Mouse (Mus musculus) intestine, embryonic 15.5 days (tissue): ENCODE results near the gene Slc25a41. TPM values are rescaled to one million over a fixed set of nuclear protein-coding genes. Genes with fewer than 3 reads are reported as not detected.

ENCODE experiments used
- ATAC-seq: fragments of 200-750 bp; cut with Nextera tagmentation; 2 replicates; pipeline ENCODE4 v1.8.0; 2017; ENCODE audit warnings: moderate TSS enrichment, moderate library complexity
- H3K27ac ChIP-seq: fragments of 300-500 bp; sonication (generic); 2 replicates; pipeline ENCODE4 v1.5.1; 2015; ENCODE audit warnings: mild to moderate bottlenecking, inconsistent platforms
- H3K27me3 ChIP-seq: fragments of 300-500 bp; sonication (generic); replicated peaks from 2 replicates; pipeline ENCODE4 v1.6.1; 2015; ENCODE audit warnings: inconsistent platforms
- H3K36me3 ChIP-seq: fragments of 300-500 bp; sonication (generic); 2 replicates; pipeline ENCODE4 v1.6.1; 2015; ENCODE audit warnings: inconsistent platforms
- H3K4me1 ChIP-seq: fragments of 300-500 bp; sonication (generic); replicated peaks from 2 replicates; pipeline ENCODE4 v1.6.1; 2015; ENCODE audit warnings: inconsistent platforms
- H3K4me2 ChIP-seq: fragments of 300-500 bp; sonication (generic); replicated peaks from 2 replicates; pipeline ENCODE4 v1.6.1; 2015; ENCODE audit warnings: mild to moderate bottlenecking, inconsistent platforms
- H3K4me3 ChIP-seq: fragments of 300-500 bp; sonication (generic); replicated peaks from 2 replicates; pipeline ENCODE4 v1.5.1; 2015; ENCODE audit warnings: inconsistent platforms
- H3K9ac ChIP-seq: fragments of 300-500 bp; sonication (generic); 2 replicates; pipeline ENCODE4 v1.6.1; 2015; ENCODE audit warnings: inconsistent platforms
- H3K9me3 ChIP-seq: fragments of 300-500 bp; sonication (generic); 2 replicates; pipeline ENCODE4 v1.6.1; 2016; ENCODE audit warnings: inconsistent platforms
- WGBS: fragments of 180-500 bp; shearing (Covaris S2); methylation state at CpG from one replicate; pipeline ENCODE4 v1.1.7; 2015; 5-methylcytosine and 5-hydroxymethylcytosine counted together
- polyA plus RNA-seq: library from polyadenylated mRNA; unstranded; fragments of >200 nt; fragmentation: Nextera tagmentation; extraction: Ambion mirVana; gene quantifications from 2 replicates; pipeline ENCODE4 v1.2.1, GENCODE M21; 2015

Gene Slc25a41
- polyA plus RNA-seq, 1 experiment from 2014 or later: not detected

DNA sequence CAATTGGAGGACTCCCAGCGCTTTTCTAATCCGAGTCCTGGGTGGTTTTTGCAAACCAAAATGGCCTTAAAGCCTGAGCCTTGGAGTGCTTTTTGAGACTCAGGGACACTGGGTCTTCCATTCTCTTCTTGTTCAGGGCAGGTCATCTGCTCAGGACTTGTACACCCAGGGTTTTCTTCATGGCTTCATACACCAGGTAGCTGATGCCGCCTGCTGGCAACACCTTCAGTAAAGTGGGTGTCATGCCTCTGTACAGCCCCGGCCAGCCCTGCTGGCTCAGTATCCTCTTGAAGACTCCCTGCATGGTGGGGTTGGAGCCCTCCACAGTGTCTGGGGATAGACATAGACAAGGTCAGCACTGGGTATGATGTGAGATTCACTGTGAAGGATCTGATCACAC, 8.6 kb downstream of the Slc25a41 start:
- Histone ChIP-seq H3K27me3 (no peaks in the 10 kb centered on the region), H3K27ac (no peak overlapping the region), H3K9me3 (no peaks in the 10 kb centered on the region), H3K4me3 (no peak overlapping the region), H3K9ac (no peak overlapping the region), H3K4me1 (peaks cover 8% of the 10 kb centered on the region; the same call in 1 of the 2 replicates), H3K4me2 (peak overlapping the region; percentile 69), H3K36me3 (peaks cover 7% of the 10 kb centered on the region; the same call in 1 of the 2 replicates)
- 90% methylated on average over 4 of the region's 4 CpGs for WGBS
- no peak for ATAC-seq

DNA sequence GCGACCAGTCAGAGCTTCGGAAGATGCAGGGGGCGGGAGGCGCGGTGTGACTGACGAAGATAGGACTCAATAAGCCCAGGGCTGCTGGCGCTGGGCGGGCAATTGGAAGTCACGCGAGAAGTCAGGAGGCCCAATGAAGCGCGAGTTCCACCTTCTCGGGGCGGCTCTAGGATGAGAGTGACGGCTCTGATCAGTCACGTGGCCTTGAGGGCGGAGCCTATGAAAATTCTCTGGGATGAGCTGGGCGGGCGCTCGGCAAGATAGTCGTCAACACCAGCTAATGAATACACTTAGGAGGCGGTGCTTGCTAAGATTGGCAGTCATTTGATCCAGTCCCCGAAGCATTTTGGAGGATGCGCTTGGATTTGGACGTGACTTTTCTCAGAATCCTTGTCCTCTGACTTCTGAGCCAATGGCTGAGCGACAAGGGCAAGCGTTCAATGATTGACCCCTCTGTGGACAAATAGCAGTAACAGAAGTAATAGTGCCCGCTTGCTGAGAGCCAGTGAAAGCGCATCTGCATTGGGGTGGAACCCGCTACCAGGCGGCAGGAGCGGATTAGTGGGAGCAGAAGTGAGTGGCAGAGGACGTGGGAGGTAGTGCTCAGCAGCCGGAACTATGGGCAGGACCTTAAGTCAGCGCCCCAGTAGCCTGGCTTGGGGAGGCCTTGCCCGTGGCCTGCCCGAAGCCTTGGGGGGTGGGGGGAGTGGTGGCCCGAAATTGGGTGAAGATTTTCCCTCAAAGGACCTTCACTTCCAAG, 9.6 kb downstream of the Slc25a41 start:
- H3K4me1 ChIP-seq: peaks cover 8% of the 10 kb centered on the region; the same call in 1 of the 2 replicates
- no peaks in the 10 kb centered on the region for H3K27me3 ChIP-seq
- peak overlapping the region; percentile 39 for H3K9ac ChIP-seq
- peak overlapping the region; percentile 69 for H3K4me2 ChIP-seq
- H3K27ac ChIP-seq: peak overlapping the region; percentile 85
- H3K9me3 ChIP-seq: no peaks in the 10 kb centered on the region
- WGBS: under 1% methylated on average over 38 of the region's 38 CpGs
- peaks cover 15% of the 10 kb centered on the region; the same call in 1 of the 2 replicates for H3K36me3 ChIP-seq
- H3K4me3 ChIP-seq: peak overlapping the region; percentile 39
- ATAC-seq: peak; percentile 98

DNA sequence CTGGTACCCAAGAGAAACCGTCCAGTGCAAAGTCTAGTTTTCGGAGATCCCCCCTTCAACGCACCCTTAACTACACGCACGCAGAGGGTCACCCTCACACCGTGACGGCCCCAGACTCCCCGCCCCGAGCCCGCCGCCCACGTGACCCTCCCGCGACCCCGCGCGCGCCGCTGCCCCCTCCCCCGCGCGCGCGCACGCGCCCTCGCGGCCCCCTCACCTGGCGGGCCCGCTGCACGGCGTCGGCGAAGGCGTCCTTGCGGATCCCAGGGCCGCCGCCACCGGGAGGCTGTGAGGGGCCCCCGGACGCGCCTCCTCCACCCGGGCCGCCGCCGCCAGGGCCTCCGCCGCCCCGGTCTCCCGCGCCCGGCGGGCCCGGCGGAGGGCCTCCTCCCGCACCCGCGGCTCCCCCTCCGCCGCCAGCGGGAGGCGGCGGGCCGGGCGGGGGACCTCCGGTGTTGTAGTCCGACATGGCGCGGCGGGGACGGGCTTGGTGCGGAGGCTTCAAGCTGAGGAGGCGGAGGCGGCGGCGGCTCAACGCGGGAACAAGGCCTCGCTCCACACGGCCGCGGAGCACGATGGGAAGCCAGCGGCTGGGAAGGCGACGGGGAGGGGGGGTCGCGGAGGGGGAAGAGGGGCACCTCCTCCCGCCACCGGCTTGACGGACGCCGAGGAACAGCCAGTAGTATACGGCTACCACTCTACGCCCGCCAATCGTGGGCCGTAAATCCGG, 10.4 kb downstream of the Slc25a41 start, which contains the start of gene Khsrp:
Khsrp (minus strand) TSS at position 592 of the 730 bp plus-strand sequence.
- WGBS: under 1% methylated on average over 97 of the region's 99 CpGs
- peak within 1 kb of the TSS; percentile 93 for H3K27ac ChIP-seq
- no peaks in the 10 kb centered on the region for H3K27me3 ChIP-seq
- H3K4me2 ChIP-seq: peak within 1 kb of the TSS; percentile 84
- H3K4me1 ChIP-seq: peaks cover 8% of the 10 kb centered on the region; the same call in 1 of the 2 replicates
- peak; percentile 1; the same call in 1 of the 2 replicates for ATAC-seq
- no peaks in the 10 kb centered on the region for H3K9me3 ChIP-seq
- peak within 1 kb of the TSS; percentile 92 for H3K4me3 ChIP-seq
- peak within 1 kb of the TSS; percentile 99 for H3K9ac ChIP-seq
- peaks cover 22% of the 10 kb centered on the region; the same call in 1 of the 2 replicates for H3K36me3 ChIP-seq

DNA sequence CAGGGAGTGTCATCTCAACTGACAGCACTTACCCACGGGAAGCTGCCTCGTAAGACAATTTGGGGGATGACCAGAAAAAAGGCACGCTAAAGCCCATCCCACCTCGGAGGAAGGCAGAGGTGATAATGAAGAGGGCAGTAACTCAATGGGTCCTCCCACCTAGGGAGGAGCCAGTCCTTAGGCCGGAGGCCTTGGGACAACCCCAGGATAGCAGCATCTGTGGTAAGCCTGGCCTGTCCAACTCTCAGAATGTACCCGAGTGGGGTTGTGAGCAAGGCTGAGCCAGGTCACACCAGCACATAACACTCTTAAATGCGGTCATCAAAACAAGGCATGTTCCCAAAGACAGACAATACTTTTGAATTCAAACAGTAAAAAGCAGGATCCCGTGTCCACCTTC, 11.8 kb downstream of the Slc25a41 start:
- peaks cover 8% of the 10 kb centered on the region; the same call in 1 of the 2 replicates for H3K4me1 ChIP-seq
- H3K4me3 ChIP-seq: peak overlapping the region; percentile 92
- H3K9ac ChIP-seq: peak overlapping the region; percentile 99
- H3K27me3 ChIP-seq: no peaks in the 10 kb centered on the region
- H3K36me3 ChIP-seq: peaks cover 34% of the 10 kb centered on the region
- H3K4me2 ChIP-seq: peak overlapping the region; percentile 84
- no peaks in the 10 kb centered on the region for H3K9me3 ChIP-seq
- ATAC-seq: no peak
- WGBS: 29% methylated on average over 8 of the region's 8 CpGs
- no peak overlapping the region for H3K27ac ChIP-seq

DNA sequence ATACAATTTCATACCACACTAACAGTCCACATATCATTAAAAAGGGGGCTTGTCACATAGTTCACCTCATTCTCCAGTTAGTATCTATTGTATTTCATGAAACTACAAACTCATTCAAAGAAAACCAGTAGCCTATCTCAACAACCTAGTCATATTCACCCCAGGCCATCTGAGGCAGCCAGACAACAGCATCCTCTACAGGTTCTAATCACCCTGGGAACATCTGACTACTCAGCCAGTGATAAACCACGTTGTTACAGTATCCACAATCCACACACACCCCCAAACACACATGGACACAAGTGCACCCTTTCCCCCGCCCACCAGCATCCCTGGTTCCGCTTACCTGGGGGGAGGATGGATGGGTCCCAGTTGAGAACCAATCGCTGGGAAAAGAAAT, 14.0 kb downstream of the Slc25a41 start:
- H3K9me3 ChIP-seq: no peaks in the 10 kb centered on the region

DNA sequence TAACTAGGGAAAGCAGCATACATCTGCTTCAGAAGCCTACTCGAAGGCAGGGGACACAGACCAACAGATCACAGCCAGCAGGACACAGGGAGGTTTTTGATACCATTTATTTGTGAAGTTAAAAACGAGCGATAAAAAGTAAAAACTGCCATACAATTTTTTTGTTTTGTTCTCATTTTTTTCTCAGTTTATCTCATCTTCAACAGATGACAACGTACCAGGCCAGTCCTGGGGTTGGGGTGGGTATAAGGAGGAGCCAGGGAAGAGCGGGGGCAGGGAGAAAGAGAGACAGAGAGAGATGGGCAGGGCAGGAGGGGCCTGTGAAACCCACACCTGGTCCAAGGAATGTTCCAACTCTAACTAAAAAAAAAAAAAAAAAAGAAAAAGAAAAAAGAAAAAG, 20.5 kb downstream of the Slc25a41 start:
- Histone ChIP-seq H3K4me1 (no peaks in the 10 kb centered on the region), H3K27me3 (no peaks in the 10 kb centered on the region), H3K9ac (no peak overlapping the region), H3K4me3 (no peak overlapping the region), H3K27ac (no peak overlapping the region), H3K4me2 (no peak overlapping the region), H3K36me3 (peaks cover 47% of the 10 kb centered on the region), H3K9me3 (no peaks in the 10 kb centered on the region)
- ATAC-seq: no peak
- WGBS: 87% methylated on average over 5 of the region's 5 CpGs

More for the DNA sequence above, 14.0 kb downstream of the Slc25a41 start:
- H3K4me3 ChIP-seq: no peak overlapping the region
- no peak overlapping the region for H3K4me2 ChIP-seq
- no peak for ATAC-seq
- WGBS: 92% methylated on average over 4 of the region's 4 CpGs
- H3K36me3 ChIP-seq: peaks cover 57% of the 10 kb centered on the region
- H3K4me1 ChIP-seq: peaks cover 8% of the 10 kb centered on the region; the same call in 1 of the 2 replicates
- no peak overlapping the region for H3K9ac ChIP-seq
- no peak overlapping the region for H3K27ac ChIP-seq
- no peaks in the 10 kb centered on the region for H3K27me3 ChIP-seq

DNA sequence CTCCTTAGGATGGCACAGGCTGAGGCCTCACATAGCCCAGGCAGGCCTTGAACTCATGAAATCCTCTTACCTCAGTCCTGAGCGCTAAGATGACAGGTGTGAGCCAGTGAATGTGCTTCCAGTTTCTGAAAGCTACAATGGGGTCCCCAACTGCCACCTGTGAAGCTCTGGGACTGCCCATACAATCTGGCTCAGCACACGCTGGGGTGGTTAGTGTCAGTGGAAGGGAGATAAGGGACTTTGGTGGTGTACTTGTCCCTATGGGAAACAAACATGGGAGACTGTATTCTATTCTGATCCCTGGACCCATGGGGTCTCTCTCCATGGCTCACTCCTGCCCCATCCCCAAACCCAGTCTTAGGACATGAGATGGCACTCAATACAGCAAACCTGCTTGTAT, 21.8 kb downstream of the Slc25a41 start:
- no peaks in the 10 kb centered on the region for H3K27me3 ChIP-seq
- H3K9ac ChIP-seq: no peak overlapping the region
- H3K36me3 ChIP-seq: peaks cover 35% of the 10 kb centered on the region
- no peaks in the 10 kb centered on the region for H3K9me3 ChIP-seq
- 78% methylated on average over 2 of the region's 2 CpGs for WGBS
- H3K4me3 ChIP-seq: no peak overlapping the region
- no peak overlapping the region for H3K27ac ChIP-seq
- H3K4me2 ChIP-seq: no peak overlapping the region
- ATAC-seq: peak; percentile 21; the same call in 1 of the 2 replicates
- H3K4me1 ChIP-seq: no peaks in the 10 kb centered on the region

DNA sequence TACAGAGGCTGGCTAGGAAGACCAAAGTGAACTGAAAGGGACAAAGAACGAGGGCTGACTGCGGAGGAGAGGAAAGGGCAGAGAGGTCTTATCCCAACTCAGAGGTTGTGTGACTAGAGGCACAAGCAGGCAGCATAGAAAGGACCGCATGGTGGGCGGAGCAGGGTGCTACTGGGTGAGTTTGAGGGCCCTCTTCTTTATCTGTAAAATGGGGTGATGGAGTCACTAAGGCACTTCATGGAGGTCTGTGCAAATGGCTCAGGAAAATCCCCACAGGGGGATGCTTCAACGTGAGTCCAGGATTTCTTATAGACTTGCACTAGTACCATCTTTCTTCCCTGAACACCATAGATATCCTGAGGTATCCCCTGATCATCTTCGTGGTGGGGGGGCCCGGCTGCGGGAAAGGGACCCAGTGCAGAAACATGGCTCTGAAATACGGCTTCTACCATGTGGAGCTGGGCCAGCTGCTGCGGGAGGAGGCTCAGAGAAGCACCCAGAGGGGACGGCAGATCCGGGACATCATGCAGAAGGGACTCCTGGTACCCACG, 29.1 kb downstream of the Slc25a41 start:
- Histone ChIP-seq H3K9me3 (no peaks in the 10 kb centered on the region), H3K4me3 (peak overlapping the region; percentile 65), H3K36me3 (peaks cover 8% of the 10 kb centered on the region; the same call in 1 of the 2 replicates), H3K9ac (no peak overlapping the region; the same call in 1 of the 2 replicates), H3K4me1 (0 out of 2 replicates have a peak, but pooled peaks cover 11% of the 10 kb centered on the region), H3K27me3 (no peaks in the 10 kb centered on the region), H3K4me2 (peak overlapping the region; percentile 80), H3K27ac (peak overlapping the region; percentile 85)
- 69% methylated on average over 13 of the region's 13 CpGs for WGBS
- ATAC-seq: no peak

DNA sequence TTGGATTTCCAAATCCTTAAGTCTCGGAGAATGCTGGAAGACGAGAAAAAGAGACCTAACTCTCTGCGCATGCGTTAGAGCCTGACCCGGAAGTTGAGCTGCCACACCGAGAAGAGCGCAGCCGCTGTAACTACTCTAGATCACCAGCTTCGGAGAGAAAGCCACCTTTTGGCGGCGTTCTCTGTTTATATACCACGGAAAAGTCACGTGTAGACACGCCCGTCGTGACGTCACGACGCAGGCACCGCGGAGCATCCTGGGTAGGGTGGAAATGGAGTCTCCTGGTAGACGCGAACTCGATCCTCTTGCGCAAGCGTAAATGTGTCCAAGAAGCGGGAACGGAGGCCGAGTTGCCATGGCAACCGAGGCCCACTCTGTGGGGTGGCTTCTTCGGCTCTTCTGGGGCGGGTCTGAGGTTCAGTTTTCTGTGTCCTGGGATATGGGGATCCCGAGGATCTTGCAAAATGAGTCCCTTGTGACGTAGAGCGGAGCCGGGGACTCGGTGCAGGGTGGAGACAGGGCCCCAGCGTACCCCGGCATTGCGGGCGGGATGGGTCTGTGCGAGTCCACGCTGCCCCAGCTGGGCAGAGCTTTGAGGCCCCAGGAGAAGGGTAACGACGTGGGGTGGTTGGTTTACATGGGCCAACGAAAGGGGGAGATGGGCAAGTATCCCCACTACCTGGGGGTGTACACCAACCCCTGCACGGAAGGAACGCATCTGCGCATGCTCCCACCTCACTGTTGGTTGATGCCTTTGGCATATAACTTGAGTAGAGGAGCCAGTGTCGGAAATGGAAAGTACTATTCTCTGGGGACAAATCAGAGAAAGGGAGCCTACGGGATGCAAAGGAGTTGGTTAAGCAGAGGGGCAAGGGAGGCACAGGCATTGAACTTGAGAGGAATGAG, 30.0 kb downstream of the Slc25a41 start, which contains the start of the genes Gtf2f1 and Gm17949:
Gtf2f1 (minus strand) TSS at position 53 of the 906 bp plus-strand sequence.
Gm17949 (plus strand) TSS at position 234 of the 906 bp plus-strand sequence.
- H3K27ac ChIP-seq: peak within 1 kb of the TSS; percentile 85
- H3K27me3 ChIP-seq: no peaks in the 10 kb centered on the region
- under 1% methylated on average over 51 of the region's 51 CpGs for whole genome bisulfite sequencing
- peak within 1 kb of the TSS; percentile 83 for H3K4me2 ChIP-seq
- 0 out of 2 replicates have a peak, but pooled peaks cover 11% of the 10 kb centered on the region for H3K4me1 ChIP-seq
- H3K9ac ChIP-seq: peak within 1 kb of the TSS; percentile 73
- H3K4me3 ChIP-seq: peak within 1 kb of the TSS; percentile 65
- no peaks in the 10 kb centered on the region for H3K9me3 ChIP-seq
- H3K36me3 ChIP-seq: peaks cover 16% of the 10 kb centered on the region
- ATAC-seq: peak; percentile 96

DNA sequence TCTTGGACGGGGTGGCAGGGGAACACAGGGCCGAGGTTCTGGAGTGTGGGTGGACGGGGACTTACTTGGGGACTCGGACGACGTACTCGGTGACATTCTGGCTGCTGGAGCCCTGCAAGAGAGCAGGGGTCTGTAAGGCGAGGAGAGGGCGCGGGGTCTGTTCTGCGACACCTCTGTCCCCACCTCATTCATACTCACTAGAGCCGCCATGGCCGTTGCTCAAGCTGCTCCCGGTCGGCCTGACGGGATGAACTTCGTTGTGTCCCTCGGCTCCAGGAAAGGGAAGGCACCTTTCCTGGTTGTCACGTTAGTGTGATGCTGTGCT, 30.6 kb downstream of the Slc25a41 start:
- H3K9me3 ChIP-seq: no peaks in the 10 kb centered on the region
- H3K9ac ChIP-seq: peak overlapping the region; percentile 73
- H3K27ac ChIP-seq: peak overlapping the region; percentile 67
- H3K4me1 ChIP-seq: 0 out of 2 replicates have a peak, but pooled peaks cover 11% of the 10 kb centered on the region
- no peaks in the 10 kb centered on the region for H3K27me3 ChIP-seq
- peak; percentile 76 for ATAC-seq
- WGBS: under 1% methylated on average over 19 of the region's 19 CpGs
- peaks cover 22% of the 10 kb centered on the region for H3K36me3 ChIP-seq
- H3K4me2 ChIP-seq: peak overlapping the region; percentile 83
- peak overlapping the region; percentile 65 for H3K4me3 ChIP-seq
